Mouse (Mus musculus) limb, embryonic 12.5 days (tissue): ENCODE measurements around the gene Atp6v0d1. TPM values are rescaled to one million over a fixed set of nuclear protein-coding genes. Genes with fewer than 3 reads are reported as not detected.

Source experiments
- ATAC-seq: fragments of 200-750 bp; cut with Nextera tagmentation; 2 replicates; pipeline ENCODE4 v1.8.0; 2017; ENCODE audit warnings: low read depth, moderate TSS enrichment; ENCODE audit not compliant: insufficient number of reproducible peaks, insufficient read depth, low FRiP score, low TSS enrichment
- H3K27ac ChIP-seq: fragments of 300-500 bp; sonication (generic); 2 replicates; pipeline ENCODE4 v1.5.1; 2016; ENCODE audit warnings: mild to moderate bottlenecking, moderate library complexity
- H3K27me3 ChIP-seq: fragments of 300-500 bp; sonication (generic); 2 replicates; pipeline ENCODE4 v1.6.1; 2016; ENCODE audit warnings: mild to moderate bottlenecking, moderate library complexity
- H3K36me3 ChIP-seq: fragments of 300-500 bp; sonication (generic); 2 replicates; pipeline ENCODE4 v1.6.1; 2016; ENCODE audit warnings: mild to moderate bottlenecking, moderate library complexity
- H3K4me1 ChIP-seq: fragments of 300-500 bp; sonication (generic); replicated peaks from 2 replicates; pipeline ENCODE4 v1.6.1; 2016
- H3K4me2 ChIP-seq: fragments of 300-500 bp; sonication (generic); 2 replicates; pipeline ENCODE4 v1.6.1; 2016; ENCODE audit warnings: mild to moderate bottlenecking, moderate library complexity
- H3K4me3 ChIP-seq: fragments of 300-500 bp; sonication (generic); replicated peaks from 2 replicates; pipeline ENCODE4 v1.5.1; 2016; ENCODE audit warnings: mild to moderate bottlenecking
- H3K9ac ChIP-seq: fragments of 300-500 bp; sonication (generic); replicated peaks from 2 replicates; pipeline ENCODE4 v1.6.1; 2016; ENCODE audit warnings: mild to moderate bottlenecking, moderate library complexity
- H3K9me3 ChIP-seq: fragments of 300-500 bp; sonication (generic); 2 replicates; pipeline ENCODE4 v1.6.1; 2016; ENCODE audit warnings: mild to moderate bottlenecking, moderate library complexity
- WGBS: fragments of 180-500 bp; shearing (Covaris S2); methylation state at CpG from one replicate; pipeline ENCODE4 v1.1.7; 2016; 5-methylcytosine and 5-hydroxymethylcytosine counted together
- microRNA counts: library from miRNA; unstranded; fragments of <30 nt; microRNA quantifications from one replicate; lab custom pipeline; 2017
- microRNA-seq: library from miRNA; unstranded; fragments of <30 nt; microRNA quantifications from one replicate; pipeline ENCODE4, GENCODE M21; 2017
- polyA plus RNA-seq: library from polyadenylated mRNA; unstranded; fragments of >200 nt; fragmentation: Nextera tagmentation; extraction: Ambion mirVana; gene quantifications from 2 replicates; pipeline ENCODE4 v1.2.1, GENCODE M21; 2016

Atp6v0d1 gene
- polyA plus RNA-seq, 1 experiment from 2014 or later, result 61.5 TPM

DNA sequence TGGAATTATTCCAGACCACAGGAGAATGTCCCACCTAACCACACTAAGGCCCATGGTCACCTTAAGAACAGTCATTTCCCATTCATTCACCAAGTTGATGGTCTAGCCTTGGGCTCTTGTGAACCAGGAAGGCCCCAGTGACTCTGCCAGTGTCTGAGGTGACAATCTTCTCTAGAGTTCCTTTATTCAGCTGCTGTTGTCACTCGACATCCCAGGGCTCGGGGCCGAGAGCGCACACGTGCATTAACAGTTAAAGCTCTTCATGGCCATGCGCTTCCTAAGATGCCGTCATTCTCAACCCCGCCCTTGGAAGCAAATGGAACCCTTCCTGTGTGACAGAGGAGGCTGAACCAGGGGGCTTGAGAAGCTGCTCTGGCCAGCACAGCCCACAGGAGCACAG lies 83.7 kb downstream of the Atp6v0d1 start:
- Histone ChIP-seq H3K4me1 (peaks cover 26% of the 10 kb centered on the region), H3K27ac (no peak overlapping the region), H3K36me3 (peaks cover 19% of the 10 kb centered on the region), H3K9me3 (no peaks in the 10 kb centered on the region), H3K4me2 (no peak overlapping the region), H3K4me3 (no peak overlapping the region), H3K9ac (no peak overlapping the region), H3K27me3 (no peaks in the 10 kb centered on the region)
- 83% methylated on average over 8 of the region's 8 CpGs for WGBS
- ATAC-seq, result no peak

DNA sequence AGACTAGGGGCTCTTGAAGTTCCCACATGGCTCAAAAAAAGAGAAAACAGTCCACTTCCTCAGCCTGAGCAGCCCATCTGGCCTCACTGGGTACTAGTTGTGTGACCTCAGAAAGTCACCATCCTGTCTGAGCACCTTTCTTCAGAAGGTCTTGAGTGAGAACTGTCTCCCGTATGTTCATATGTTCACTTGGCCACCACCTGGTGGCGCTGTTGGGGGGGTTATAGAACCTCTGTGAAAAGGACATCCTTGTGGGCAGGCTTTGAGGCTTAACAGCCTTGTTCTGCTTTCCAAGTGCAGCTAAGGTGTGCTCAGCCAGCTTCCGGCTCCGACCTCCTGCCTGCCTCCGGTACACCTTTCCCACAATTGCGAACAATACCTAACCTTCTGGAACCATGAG lies 84.4 kb downstream of the Atp6v0d1 start:
- Histone ChIP-seq H3K4me2 (no peak overlapping the region), H3K27ac (peak overlapping the region; percentile 24; the same call in 1 of the 2 replicates), H3K9me3 (no peaks in the 10 kb centered on the region), H3K36me3 (peaks cover 19% of the 10 kb centered on the region), H3K27me3 (no peaks in the 10 kb centered on the region), H3K4me3 (no peak overlapping the region), H3K4me1 (peaks cover 29% of the 10 kb centered on the region), H3K9ac (no peak overlapping the region)
- 66% methylated on average over 6 of the region's 6 CpGs for WGBS
- no peak for ATAC-seq

DNA sequence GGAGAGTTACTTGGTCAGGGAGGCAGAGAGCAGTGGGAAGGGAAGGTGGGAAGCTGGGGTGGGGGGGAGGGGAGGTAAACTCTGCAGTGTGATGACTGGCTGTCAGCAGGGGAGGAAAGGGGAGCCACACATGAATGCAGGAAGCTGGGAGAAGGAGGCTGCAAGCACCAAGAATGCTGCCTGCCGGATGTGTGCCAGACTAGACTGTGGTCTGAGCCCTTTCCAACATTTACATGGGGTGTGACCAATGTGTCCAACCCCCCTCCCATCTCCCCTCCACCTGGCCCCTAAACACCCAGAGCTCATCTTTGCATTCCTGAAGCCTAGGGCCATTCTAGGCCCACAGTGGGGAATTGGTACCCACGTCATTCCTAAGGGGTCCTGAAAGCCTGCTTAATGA lies 84.8 kb downstream of the Atp6v0d1 start:
- WGBS, result 23% methylated on average over 2 of the region's 2 CpGs
- Histone ChIP-seq H3K4me2 (no peak overlapping the region), H3K4me1 (peaks cover 29% of the 10 kb centered on the region), H3K9ac (no peak overlapping the region), H3K36me3 (peaks cover 22% of the 10 kb centered on the region), H3K27me3 (peaks cover 1% of the 10 kb centered on the region; the same call in 1 of the 2 replicates), H3K4me3 (no peak overlapping the region), H3K27ac (peak overlapping the region; percentile 24; the same call in 1 of the 2 replicates), H3K9me3 (no peaks in the 10 kb centered on the region)
- ATAC-seq, result no peak

GRCm38 (mm10) chr8:105477792-105478191 lies 88.1 kb downstream of the Atp6v0d1 start:
- Histone ChIP-seq H3K9ac (no peak overlapping the region), H3K4me1 (peaks cover 42% of the 10 kb centered on the region), H3K9me3 (no peaks in the 10 kb centered on the region), H3K4me2 (no peak overlapping the region), H3K27ac (no peak overlapping the region), H3K27me3 (peaks cover 32% of the 10 kb centered on the region), H3K36me3 (peaks cover 34% of the 10 kb centered on the region), H3K4me3 (no peak overlapping the region)
- WGBS, result 75% methylated on average over 3 of the region's 3 CpGs
- no peak for ATAC-seq

GRCm38 (mm10) chr8:105476628-105477413 lies 89.0 kb downstream of the Atp6v0d1 start:
- Histone ChIP-seq H3K36me3 (peaks cover 34% of the 10 kb centered on the region), H3K27ac (no peak overlapping the region), H3K9me3 (no peaks in the 10 kb centered on the region), H3K4me2 (no peak overlapping the region; the same call in 1 of the 2 replicates), H3K27me3 (peaks cover 42% of the 10 kb centered on the region), H3K9ac (no peak overlapping the region), H3K4me3 (no peak overlapping the region), H3K4me1 (peaks cover 50% of the 10 kb centered on the region)
- 40% methylated on average over 25 of the region's 25 CpGs for WGBS
- no peak for ATAC-seq

DNA sequence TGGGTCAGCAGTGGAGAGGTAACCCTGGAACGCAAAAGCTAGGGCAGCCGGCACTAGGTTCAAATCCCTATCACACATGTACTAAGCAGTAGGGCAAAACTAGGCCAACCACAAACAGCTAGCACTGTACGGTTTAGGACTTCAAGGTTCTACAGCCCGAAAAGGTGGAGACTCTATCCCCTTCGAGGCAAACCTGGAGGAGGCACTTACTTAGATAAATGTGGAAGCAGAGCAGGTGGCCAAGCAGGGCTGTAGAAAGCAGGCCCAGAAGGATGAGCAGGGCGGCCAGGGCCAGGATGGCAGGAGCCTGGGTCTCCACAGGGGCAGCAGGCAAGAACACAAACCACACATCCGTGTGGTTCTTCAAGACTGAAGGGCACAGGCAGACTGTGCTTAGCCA lies 89.7 kb downstream of the Atp6v0d1 start:
- 87% methylated on average over 7 of the region's 7 CpGs for WGBS
- no peak for ATAC-seq
- no peak overlapping the region for H3K4me2 ChIP-seq
- no peak overlapping the region for H3K4me3 ChIP-seq
- H3K27ac ChIP-seq, result no peak overlapping the region
- peaks cover 48% of the 10 kb centered on the region for H3K27me3 ChIP-seq
- peaks cover 54% of the 10 kb centered on the region for H3K4me1 ChIP-seq
- H3K9ac ChIP-seq, result no peak overlapping the region
- peaks cover 34% of the 10 kb centered on the region for H3K36me3 ChIP-seq
- no peaks in the 10 kb centered on the region for H3K9me3 ChIP-seq

DNA sequence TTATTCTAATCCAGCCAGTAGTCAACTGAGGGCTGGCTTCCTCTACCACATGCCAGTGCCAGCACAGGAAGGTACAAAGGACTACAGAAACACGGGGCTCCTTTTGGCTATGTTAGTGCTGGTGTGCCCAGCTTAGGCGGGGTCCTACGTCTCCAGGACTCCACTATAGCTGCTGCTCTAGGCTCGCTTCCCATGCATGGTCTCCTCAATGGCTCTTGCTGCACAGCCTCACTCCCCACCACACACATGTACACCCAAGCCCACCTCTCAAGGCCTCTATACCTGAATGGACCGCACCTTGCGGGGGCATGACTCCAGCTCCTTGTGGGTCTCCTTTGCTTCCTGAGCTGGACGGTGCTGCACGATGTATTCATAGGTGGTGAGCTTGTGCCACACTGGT lies 90.1 kb downstream of the Atp6v0d1 start:
- Histone ChIP-seq H3K4me1 (peaks cover 54% of the 10 kb centered on the region), H3K4me2 (no peak overlapping the region), H3K9me3 (no peaks in the 10 kb centered on the region), H3K36me3 (peaks cover 34% of the 10 kb centered on the region), H3K27ac (no peak overlapping the region), H3K4me3 (no peak overlapping the region), H3K9ac (no peak overlapping the region), H3K27me3 (peaks cover 53% of the 10 kb centered on the region)
- 90% methylated on average over 8 of the region's 8 CpGs for WGBS
- no peak for ATAC-seq

- Histone ChIP-seq H3K36me3 (peaks cover 34% of the 10 kb centered on the region), H3K27ac (no peak overlapping the region), H3K9ac (no peak overlapping the region), H3K4me2 (no peak overlapping the region), H3K4me3 (no peak overlapping the region), H3K9me3 (no peaks in the 10 kb centered on the region), H3K27me3 (peaks cover 56% of the 10 kb centered on the region), H3K4me1 (peaks cover 57% of the 10 kb centered on the region)
- no peak for ATAC-seq
- 30% methylated on average over 4 of the region's 4 CpGs for WGBS
Observed at GRCm38 (mm10) chr8:105475254-105475653, 90.6 kb downstream of the Atp6v0d1 start.

DNA sequence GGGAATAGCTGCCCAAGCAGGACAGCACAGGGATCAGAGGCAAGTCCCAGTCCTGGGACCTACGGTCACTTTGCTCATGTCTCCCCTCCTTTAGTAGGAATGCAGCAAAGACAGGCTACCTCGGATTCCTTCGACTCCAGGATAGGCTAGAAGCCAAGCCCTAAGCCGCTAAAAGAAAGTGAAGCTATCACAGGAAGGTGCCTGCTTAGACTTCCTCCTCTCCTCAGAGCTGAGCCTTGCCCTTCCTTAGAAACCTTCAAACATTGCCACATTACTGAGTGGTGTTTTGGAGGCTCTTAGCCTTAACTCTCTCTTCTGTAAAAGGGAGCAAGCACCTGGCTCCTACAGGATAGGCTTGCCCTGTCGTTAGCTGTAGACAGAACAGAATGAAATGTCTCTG lies 91.2 kb downstream of the Atp6v0d1 start:
- 47% methylated on average over 5 of the region's 5 CpGs for WGBS
- Histone ChIP-seq H3K27me3 (peaks cover 61% of the 10 kb centered on the region), H3K27ac (no peak overlapping the region; the same call in 1 of the 2 replicates), H3K9me3 (no peaks in the 10 kb centered on the region), H3K4me1 (peaks cover 63% of the 10 kb centered on the region), H3K4me3 (no peak overlapping the region), H3K36me3 (peaks cover 34% of the 10 kb centered on the region), H3K9ac (no peak overlapping the region), H3K4me2 (0 out of 2 replicates have a peak overlapping the region, but pooled peaks have one; percentile 8)
- no peak for ATAC-seq

MicroRNA genes within 50 kb of the gene (microRNA counts, 519-probe panel; counts per million panel counts)
- 4,403 counts per million, percentile 33 among the panel's probes with 10 or more counts for microRNA mmu-miR-1966 (lab: Ali Mortazavi, UCI)

Small RNA genes lying within 50 kb of the gene (microRNA-seq; reads per million reads assigned to microRNA genes)
- gene Mir1966, result not detected

Other genes with a start within 250 kb of the Atp6v0d1 start
- gene Lrrc29, start 239.8 kb downstream of the Atp6v0d1 start, polyA plus RNA-seq, result 1.5 TPM in 2 replicates
- 95.6 and 109 TPM in 2 replicates for gene Tmem208, start 239.7 kb downstream of the Atp6v0d1 start, polyA plus RNA-seq
- 1.6 and 2.3 TPM in 2 replicates for gene Fhod1, start 218.1 kb downstream of the Atp6v0d1 start, polyA plus RNA-seq
- 7.0 and 7.6 TPM in 2 replicates for gene Slc9a5, start 217.2 kb downstream of the Atp6v0d1 start, polyA plus RNA-seq
- 0.72 and 0.80 TPM in 2 replicates for gene Plekhg4, start 192.8 kb downstream of the Atp6v0d1 start, polyA plus RNA-seq
- gene Kctd19, start 152.5 kb downstream of the Atp6v0d1 start, polyA plus RNA-seq, result not detected in 2 replicates
- gene Lrrc36, start 152.5 kb downstream of the Atp6v0d1 start, polyA plus RNA-seq, result 0.12 and 0.39 TPM in 2 replicates
- gene Tppp3, start 94.5 kb downstream of the Atp6v0d1 start, polyA plus RNA-seq, result 25.3 and 28.9 TPM in 2 replicates
- gene Zdhhc1, start 69.1 kb downstream of the Atp6v0d1 start, polyA plus RNA-seq, result 34.8 and 36.9 TPM in 2 replicates
- gene Hsd11b2, start 47.3 kb downstream of the Atp6v0d1 start, polyA plus RNA-seq, result 28.2 and 30.6 TPM in 2 replicates
- gene Ripor1, start 39.2 kb upstream of the Atp6v0d1 start, polyA plus RNA-seq, result 11.3 and 16.8 TPM in 2 replicates
- 149 and 160 TPM in 2 replicates for gene Ctcf, start 70.5 kb upstream of the Atp6v0d1 start, polyA plus RNA-seq
- 0.97 and 1.4 TPM in 2 replicates for gene Agrp, start 71.3 kb upstream of the Atp6v0d1 start, polyA plus RNA-seq
- gene Carmil2, start 120.2 kb upstream of the Atp6v0d1 start, polyA plus RNA-seq, result 0.58 and 0.59 TPM in 2 replicates
- 75.3 and 76.7 TPM in 2 replicates for gene Acd, start 135.1 kb upstream of the Atp6v0d1 start, polyA plus RNA-seq
- gene Pard6a, start 135.1 kb upstream of the Atp6v0d1 start, polyA plus RNA-seq, result 14.6 and 16.1 TPM in 2 replicates
- gene 4933405L10Rik, start 141.6 kb upstream of the Atp6v0d1 start, polyA plus RNA-seq, result 0.25 TPM in 1 of 2 replicates, not detected in the other
- gene Enkd1, start 142.2 kb upstream of the Atp6v0d1 start, polyA plus RNA-seq, result 34.9 and 35.9 TPM in 2 replicates
- gene Gfod2, start 192.6 kb upstream of the Atp6v0d1 start, polyA plus RNA-seq, result 29.0 and 30.2 TPM in 2 replicates